Mouse (Mus musculus) urinary bladder, postnatal 25 days (tissue): ENCODE results near the gene Rdh13.
"Not testable (repeated sequence)": the region's sequence is repeated elsewhere in the genome, so short reads cannot be mapped to it uniquely, and the experiment has no call there.

Experiments
- DNase-seq: peaks from one replicate; pipeline ENCODE4 v3.0.0; 2022; ENCODE audit warnings: low spot score

Rdh13 gene

DNA sequence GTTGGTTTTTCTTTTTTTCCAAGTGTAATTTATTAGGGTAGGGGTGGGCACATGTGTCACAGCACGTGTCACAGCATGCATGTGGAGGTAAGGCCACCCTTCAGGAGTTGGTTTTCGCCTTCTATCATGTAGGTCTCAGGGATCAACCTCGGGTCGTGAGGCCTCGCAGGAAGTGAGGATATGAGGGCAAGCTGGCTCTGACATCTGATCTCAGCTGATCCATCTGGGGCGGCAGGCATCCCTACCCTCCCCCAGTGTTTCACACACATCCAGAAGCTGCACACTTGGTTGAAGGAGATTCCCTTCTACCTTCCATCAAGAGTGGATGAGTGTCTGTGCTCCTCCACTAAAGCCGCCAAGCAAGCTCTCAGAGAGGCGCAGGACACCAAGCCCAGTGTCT lies 13.4 kb downstream of the Rdh13 start:
- DNase-seq = no peak

DNA sequence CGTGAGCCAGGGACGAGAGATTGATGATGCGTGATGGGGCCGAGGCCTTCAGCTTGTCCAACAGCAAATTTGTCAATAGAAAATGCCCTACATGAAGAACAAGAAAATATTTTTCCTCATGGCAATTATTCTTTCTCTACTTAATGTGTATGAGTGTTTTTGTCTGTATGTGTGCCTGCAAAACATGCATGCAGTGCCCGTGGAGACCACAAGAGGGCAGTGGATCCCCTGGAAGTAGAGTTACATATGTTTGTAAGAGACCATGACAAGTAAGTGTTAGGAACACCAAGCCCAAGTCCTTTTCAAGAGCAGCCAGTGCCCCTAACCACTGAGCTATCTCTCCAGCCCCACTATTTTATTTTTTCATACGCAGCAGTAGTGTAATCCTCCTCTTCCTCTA lies 13.9 kb downstream of the Rdh13 start:
- peak; percentile 67 for DNase-seq

DNA sequence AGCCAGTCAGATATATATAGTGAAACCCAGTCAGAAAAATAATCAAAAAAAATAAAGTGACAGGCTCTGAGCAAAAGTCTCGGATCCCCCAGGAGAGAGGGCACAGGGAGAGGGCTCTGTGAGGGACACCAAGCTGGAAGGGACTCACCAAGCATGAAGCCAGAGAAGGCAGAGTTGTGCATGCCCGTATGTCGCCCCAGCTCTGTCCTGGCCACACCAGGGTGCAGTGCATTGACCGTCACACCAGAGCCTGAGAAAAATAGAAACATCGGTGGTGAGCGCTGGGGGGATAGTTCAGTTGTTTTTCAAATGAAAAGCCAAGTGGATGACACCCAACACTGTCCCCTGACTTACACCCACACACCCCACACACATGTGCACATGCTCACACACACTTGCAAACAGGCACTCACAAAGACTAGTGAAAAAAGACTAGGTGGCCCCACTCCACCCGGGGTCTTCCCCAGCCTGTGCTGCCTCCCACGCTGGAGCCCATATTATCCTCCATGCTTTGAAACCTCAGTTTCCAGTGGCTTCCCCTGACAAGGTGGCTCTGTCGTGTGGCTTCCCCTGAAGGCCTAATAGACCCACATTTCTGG lies 15.1 kb downstream of the Rdh13 start:
- DNase-seq = no peak

DNA sequence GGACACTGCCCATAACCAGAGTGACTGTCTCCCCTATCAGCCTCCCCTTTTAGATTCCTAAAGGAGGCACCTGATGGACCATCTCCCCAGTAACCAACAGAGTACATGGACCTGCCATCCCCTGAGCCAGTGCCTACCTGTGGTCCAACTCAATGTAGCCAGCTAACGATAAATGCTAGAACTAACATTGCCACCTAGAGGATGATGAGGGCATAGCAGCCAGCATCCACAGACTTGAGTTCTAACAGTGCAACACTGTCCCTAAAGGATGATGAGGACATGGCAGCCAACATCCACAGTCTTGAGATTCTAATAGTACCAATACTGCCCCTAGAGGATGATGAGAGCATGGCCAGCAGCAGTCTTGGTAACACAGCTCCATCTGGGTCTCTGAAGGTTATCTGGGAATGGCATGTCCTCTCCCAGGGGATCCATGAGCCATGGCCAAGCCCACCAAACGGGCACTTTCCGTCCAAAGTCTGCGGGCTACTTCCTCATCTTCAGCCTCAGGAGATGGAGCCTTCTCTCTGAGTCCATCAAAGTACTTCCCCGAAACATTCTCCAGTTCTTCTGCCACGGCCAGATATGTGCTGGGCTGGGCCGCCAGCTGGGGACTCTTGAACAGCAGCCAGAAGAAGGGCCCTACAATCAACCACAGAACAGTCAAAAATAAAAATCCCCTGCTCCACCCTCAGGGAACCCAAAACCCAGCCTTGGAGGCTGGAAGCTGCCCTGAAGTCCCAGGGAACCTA lies 18.1 kb downstream of the Rdh13 start:
- DNase-seq = peak; percentile 71

DNA sequence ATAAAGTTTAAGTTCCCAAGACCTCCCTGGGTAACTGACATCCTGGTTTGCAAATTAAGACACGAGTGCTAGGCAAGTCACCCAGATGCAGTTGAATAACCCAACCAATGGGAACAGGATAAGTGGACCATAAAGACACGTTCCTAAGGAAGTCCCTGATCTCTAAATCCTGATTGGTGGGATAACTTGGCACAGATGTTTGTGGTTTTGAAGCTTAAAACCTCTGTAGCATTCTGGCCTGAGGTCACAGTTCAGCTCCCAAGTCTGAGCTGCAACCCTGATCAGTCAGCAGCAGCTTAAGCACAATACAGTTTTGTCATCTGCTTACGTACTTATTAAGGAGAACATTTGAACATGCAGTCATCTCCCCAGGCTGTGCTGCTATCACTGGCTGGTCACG lies 25.2 kb downstream of the Rdh13 start:
- DNase-seq = no peak

DNA sequence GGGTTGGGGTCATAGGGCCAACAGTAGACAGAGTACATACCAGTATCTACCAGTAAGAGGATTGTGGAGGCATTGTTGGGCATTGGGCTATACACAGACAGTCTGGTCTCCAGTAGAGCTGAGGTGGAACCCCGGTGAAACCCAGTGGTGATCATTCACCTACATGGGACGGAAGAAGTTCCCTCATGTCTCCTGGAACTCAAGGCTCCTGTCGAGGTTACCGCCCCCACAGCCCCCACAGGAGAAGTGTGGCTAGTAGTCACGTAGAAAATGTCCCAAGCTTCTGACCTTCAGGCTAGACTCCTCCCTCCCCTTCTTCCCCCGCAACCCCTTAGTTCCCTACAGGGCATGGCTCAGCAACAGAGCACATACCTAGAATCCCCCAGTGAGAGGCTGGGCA lies 25.8 kb downstream of the Rdh13 start:
- DNase-seq = no peak

DNA sequence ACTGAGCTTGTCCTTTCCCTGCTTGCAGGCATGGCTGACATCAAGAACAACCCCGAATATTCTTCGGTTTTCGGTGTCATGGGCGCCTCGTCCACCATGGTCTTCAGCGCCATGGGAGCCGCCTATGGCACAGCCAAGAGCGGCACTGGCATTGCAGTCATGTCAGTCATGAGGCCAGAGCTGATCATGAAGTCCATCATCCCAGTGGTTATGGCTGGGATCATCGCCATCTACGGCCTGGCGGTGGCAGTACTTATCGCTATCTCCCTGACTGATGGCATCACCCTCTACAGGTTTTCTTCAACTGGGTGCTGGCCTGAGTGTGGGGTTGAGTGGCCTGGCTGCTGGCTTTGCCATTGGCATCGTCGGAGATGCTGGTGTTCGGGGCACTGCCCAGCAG lies 33.0 kb downstream of the Rdh13 start:
- not testable (repeated sequence) for DNase-seq

DNA sequence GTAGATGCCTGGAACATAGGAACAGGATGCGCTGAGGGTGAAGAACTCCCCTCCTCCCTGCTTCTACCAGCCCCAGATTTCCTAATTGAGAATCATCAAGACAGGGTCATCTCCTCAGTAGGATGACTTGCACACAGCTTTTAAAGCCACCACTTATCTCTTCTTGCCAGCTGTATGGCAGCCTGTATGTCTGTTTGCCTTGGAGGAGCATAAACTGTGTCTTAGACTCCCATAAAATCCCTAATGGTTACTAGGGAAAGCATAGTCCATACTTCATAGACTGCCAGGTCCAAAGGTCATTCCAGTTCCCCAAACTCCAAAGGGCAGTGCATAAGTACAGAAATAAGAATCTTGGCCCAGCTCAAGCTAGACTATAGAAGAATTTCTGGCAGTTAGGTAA lies 47.7 kb downstream of the Rdh13 start, which contains the start of gene Gp6:
Gp6 (minus strand) TSS at position 15 of the 400 bp plus-strand sequence.
- DNase-seq = no peak
